Mouse (Mus musculus) embryonic fibroblast, embryonic 13.5 days (primary cell): ENCODE data around the gene Gm20388.

Experiments
- CTCF ChIP-seq: IDR thresholded peaks from 2 replicates; pipeline ENCODE4 v1.5.1; 2011; ENCODE audit warnings: mild to moderate bottlenecking, control low read depth, low read length, moderate library complexity, borderline replicate concordance; ENCODE audit not compliant: insufficient read depth
- POLR2A ChIP-seq: IDR thresholded peaks from 2 replicates; pipeline ENCODE4 v1.6.1; 2011; ENCODE audit warnings: low read depth, mild to moderate bottlenecking, control low read depth, low read length, moderate library complexity

- TF ChIP-seq POLR2A (no peak), CTCF (no peak)
These were observed 3007.9 kb downstream of the Gm20388 start for GRCm38 (mm10) chr8:122918438-122919107.
